Mouse (Mus musculus) neutrophil, adult 83 days (primary cell): Measurements from ENCODE around the gene Tmem9b. TPM values are rescaled to one million over a fixed set of nuclear protein-coding genes. Genes with fewer than 3 reads are reported as not detected.

Source experiments
- total RNA-seq, 2 experiments: library from RNA; stranded (reverse); gene quantifications; one replicate each; pipeline ENCODE4 v1.2.4; 2023

The Tmem9b gene
- total RNA-seq: 10 to 100 TPM; 33.8 to 34.8 TPM

GRCm38 (mm10) chr7:109752008-109752925 is at the start of gene Tmem9b:
Tmem9b (minus strand) TSS chr7:109752875.

GRCm38 (mm10) chr7:109781470-109782203 is 29.0 kb upstream of the Tmem9b start, which contains the start of gene Nrip3:
Nrip3 (minus strand) TSS chr7:109782025.

GRCm38 (mm10) chr7:109731626-109732025 is 21.0 kb downstream of the Tmem9b start, which contains the start of gene Ascl3:
Ascl3 (minus strand) TSS chr7:109731726.

GRCm38 (mm10) chr7:109723697-109724096 is 29.0 kb downstream of the Tmem9b start, which contains the start of gene BC051019:
BC051019 (minus strand) TSS chr7:109723850.

GRCm38 (mm10) chr7:109703190-109704015 is 49.3 kb downstream of the Tmem9b start, which contains the start of the genes St5 and Akip1:
St5 (minus strand) TSS chr7:109703605.
Akip1 (plus strand) TSS chr7:109703690.

Other genes starting within 250 kb of the Tmem9b start
- gene Trim66, start 244.7 kb downstream of the Tmem9b start, total RNA-seq: under 1 TPM in 1 of 2 experiments, not detected in 1; 0.22 TPM
- gene Rpl27a, start 233.7 kb downstream of the Tmem9b start, total RNA-seq: 100 to 1,000 TPM; 186 to 194 TPM
- 1 to 10 TPM; 6.9 to 9.2 TPM for gene St5, start 49.3 kb downstream of the Tmem9b start, total RNA-seq
- gene Akip1, start 49.2 kb downstream of the Tmem9b start, total RNA-seq: 10 to 100 TPM in 1 of 2 experiments, 1 to 10 TPM in 1; 9.6 to 13.2 TPM
- gene BC051019, start 29.0 kb downstream of the Tmem9b start, total RNA-seq: not detected
- gene Ascl3, start 21.1 kb downstream of the Tmem9b start, total RNA-seq: not detected
- gene Nrip3, start 29.1 kb upstream of the Tmem9b start, total RNA-seq: 1 to 10 TPM in 1 of 2 experiments, not detected in 1; 1.4 TPM
- not detected for gene Scube2, start 112.8 kb upstream of the Tmem9b start, total RNA-seq
- gene Dennd5a, start 207.6 kb upstream of the Tmem9b start, total RNA-seq: 100 to 1,000 TPM; 193 to 212 TPM
- gene Tmem41b, start 234.1 kb upstream of the Tmem9b start, total RNA-seq: 10 to 100 TPM; 39.2 to 47.5 TPM